Mouse (Mus musculus): ENCODE results near the gene Rai14.

- TF ChIP-seq CTCF (IDR thresholded peaks at IDR 0.05; ENCODE audit: low read depth), result no peak
- no peak for TF ChIP-seq EP300 (IDR thresholded peaks at IDR 0.05; ENCODE audit: low read depth)
Measured at GRCm38 (mm10) chr15:10648372-10649109, 65.9 kb downstream of the Rai14 start.

Measured in liver, postnatal 0 days (tissue).